15 mouse cellular contexts compared by ENCODE assay signal in the genomic region with DNA sequence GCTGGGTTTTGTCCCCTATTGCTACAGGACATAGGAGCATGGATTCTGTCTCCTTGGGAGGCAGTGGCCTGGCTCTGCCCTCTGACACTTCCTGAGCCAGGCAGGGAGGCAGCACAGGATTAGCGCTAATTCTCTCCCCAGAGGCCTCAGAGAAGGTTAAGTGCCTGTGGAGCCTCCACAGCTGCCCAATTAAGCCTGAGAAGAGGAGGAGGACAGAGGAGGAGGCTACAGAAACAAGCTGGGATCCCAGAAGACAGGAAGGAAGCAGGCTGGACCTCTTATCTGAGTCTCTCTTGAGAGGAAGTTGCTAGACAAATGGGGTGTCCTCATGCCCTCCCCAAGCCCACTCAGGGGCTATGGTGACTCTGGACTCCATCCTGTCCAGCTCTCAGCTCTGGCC.
DNase-seq lines count a peak whose midpoint lies in the region; ATAC-seq lines count a peak whose summit lies in the region.
"Had no signal": no experiment of that assay in that cellular context is flagged by ENCODE, and none has a peak within 500 bp of the region (broad histone marks: within the 10 kb centered on the region; RNA-seq: fewer than 3 reads in every experiment).

No protein-coding gene starts in this region.

- peak; percentile 31; the same call in 1 of the 2 replicates for ATAC-seq in granulocyte monocyte progenitor cell, adult 5-6 weeks (replicated peaks; ENCODE audit: poor library complexity, severe bottlenecking)

- peak; percentile 60 for DNase-seq in embryo, embryonic 10 days (ENCODE audit: low spot score)
- no peak for DNase-seq in embryo, embryonic 9.5 days (ENCODE audit: extremely low spot score)
- DNase-seq in kidney, postnatal 10 days: peak; percentile 53
- no peak for DNase-seq in kidney, adult 9 months
- peak; percentile 36 for DNase-seq in lung, postnatal 10 days
- no peak for DNase-seq in lung, adult 18-20 months
- DNase-seq in heart, postnatal 14 days: no peak
- DNase-seq: adrenal gland, adult 8-10 months; cerebellum, adult 11 months; cerebellum, postnatal 36 days; gastrocnemius, postnatal 25 days; midbrain, embryonic 14.5 days; right cerebral cortex, adult 18-20 months; thymus, postnatal 4 days had no signal

- intact Hi-C loops in heart, postnatal 14 days (cut with DNase I): no loop called here

Comparison
In these comparisons a context has a peak if more than half of its experiments do, and no peak if none do; other contexts are left out.
1. DNase-seq: peak in embryo, embryonic 10 days (single experiment), kidney, postnatal 10 days (single experiment) and lung, postnatal 10 days (single experiment); none in embryo, embryonic 9.5 days (single experiment), kidney, adult 9 months (single experiment), lung, adult 18-20 months (0 of 2) and heart, postnatal 14 days (0 of 2).